Mouse (Mus musculus): Measurements from ENCODE around the gene Gm28047.

The Gm28047 gene

DNA sequence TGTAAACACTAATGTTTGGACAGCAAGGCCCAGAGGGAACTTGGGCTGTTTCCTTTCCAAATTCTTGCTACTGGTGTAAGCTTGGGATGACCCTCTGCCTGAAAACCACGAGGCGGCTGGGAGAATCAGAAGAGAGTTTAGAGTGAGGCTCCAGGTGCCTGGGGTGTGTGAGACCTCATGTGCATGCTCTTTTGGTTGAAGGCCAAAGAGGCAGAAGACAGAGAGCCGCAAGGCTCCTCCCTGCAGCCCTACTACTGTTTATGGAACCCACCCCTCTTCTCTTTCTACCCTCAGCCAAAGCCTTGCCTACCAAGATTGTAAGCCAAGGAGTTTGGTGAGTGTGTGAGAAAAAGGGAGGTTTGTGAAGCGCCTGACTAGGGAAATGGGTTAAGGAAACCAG, 109.1 kb downstream of the Gm28047 start:
- DNase-seq (ENCODE audit: low spot score), result no peak

DNA sequence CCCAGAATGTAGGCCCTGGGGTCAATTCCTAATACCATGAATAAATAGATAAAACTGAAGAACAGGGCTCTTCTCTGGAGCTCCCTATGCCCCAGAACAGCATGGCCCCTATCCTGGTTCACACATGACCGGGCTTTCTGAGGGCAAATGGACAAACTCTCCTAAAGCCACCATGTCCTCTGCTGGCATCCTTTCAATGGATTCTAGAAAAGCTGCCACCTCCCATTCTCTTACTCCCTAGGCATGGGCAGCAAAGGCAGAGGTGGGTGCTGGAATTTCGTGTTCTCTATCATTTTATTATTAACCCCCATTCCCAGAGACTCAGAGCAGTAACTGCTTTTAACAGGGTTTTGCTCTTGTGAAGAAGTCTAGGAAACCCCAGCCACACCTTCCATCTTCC, 109.6 kb downstream of the Gm28047 start:
- DNase-seq (ENCODE audit: low spot score), result no peak

DNA sequence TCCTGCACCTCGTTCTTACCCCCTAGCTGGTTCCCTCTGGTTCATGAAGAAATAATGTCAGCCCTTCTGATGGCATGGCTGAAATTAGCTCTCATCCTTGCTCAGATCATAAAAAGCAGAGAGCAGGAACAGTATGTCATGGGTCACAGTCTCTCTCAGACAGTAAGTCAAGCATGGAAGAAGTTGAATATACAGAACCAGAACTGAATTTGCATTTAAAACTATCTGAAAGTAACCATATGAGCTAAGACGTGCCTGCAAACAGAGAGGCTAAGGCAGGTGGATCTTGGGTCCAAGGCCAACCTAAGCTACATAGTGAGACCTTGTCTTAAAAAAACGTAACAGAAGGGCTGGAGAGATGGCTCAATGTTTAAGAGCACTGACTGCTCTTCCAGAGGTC, 111.9 kb downstream of the Gm28047 start:
- DNase-seq (ENCODE audit: low spot score), result no peak

DNA sequence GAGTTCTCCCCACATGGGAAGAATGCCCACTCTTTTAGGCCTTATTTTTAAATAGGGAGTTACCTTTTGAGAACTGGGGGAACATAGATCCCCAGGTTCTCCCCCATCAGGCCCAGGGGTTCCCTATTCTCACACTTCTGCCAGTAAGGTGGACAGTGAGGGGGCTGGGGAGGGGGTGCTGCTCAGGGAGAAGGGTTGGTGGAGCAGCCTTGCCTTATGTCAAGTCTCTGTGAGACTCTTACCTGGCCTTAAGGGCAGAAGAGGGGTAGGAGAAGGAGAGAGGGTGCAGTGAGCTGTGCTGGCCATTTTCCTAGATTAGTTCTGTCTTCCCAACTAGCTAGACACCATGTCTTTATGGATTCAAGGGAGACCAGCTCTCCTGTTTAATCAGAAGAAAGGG, 112.4 kb downstream of the Gm28047 start:
- no peak for DNase-seq (ENCODE audit: low spot score)

DNA sequence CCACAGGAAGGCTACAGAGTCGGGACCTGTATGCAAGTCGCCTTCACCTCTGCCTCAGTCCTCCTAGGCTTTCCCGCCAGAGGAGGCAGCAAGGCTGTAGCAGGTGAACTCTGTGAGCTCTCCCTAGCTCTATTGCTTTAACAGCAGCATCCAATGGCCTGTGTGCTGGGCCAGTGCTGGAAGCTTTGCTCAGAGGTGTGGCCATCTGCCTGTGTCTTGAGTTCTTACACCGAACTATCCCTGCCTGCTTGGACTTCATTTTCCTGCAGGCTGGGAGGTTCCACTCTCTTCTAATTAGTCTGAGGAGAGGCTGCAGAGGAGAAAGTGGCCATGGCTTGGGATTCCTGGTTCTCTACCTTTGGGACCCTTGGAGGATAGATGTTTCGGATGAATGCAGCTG, 112.9 kb downstream of the Gm28047 start:
- DNase-seq (ENCODE audit: low spot score), result no peak

DNA sequence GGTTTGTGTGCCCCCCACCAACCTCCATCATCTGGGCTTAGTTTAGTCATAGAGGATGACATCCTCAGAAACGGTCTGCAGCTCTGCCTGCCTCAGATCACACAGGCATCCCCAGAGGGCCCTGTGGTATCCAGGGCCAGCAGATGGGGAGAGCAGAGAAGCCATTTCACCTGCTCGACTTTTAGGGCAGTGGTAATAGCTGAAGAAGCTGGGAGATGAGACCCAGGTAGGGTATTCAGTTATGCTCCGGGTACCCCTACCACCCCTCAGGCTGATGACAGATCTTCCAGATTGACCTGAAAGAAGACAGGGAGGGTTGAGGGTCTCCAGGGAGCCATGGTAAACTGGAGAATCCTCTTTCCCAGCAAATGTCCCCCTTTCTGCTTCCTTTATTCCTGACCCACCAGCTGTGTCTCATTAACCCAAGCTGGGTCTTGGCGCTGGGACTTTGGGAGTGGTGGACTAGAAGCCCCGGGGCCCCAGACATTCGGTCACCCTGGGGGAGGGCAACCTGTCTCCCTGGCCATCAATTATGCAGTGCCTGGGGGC, 113.5 kb downstream of the Gm28047 start:
- DNase-seq (ENCODE audit: low spot score), result no peak

DNA sequence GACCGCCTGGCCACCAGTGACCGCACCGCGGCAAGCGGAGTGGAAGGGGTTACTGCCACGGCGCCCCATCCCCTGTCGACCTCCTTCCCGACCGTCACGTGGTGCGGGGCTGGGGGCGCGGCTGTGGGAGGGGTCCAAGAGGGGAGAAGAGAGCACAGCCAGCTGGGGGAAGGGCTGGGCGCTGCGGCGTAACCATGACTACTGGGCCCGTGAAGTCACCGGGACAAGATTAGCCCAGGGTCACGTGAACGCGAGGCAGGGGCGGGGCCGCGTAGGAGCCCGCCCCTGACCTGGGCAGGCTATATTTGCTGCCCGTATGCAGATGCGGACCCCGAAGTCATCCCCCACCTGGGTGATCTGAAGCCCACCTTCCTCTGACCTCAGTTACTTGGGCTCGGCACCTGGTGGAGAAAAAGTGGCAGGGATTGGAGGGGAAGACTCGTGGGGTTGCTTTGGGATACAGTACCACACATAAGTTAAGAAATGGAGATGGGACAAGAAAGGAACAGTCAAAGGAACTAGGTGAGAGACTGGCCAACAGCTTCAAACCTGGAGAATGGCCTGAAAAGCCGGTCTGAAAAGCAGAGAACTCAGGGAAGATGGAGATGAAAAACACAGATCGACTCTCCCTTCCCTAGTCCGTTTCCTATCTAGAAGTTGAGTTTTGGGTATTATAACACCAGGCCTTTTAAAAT, 114.1 kb downstream of the Gm28047 start:
- DNase-seq (ENCODE audit: low spot score), result peak; percentile 82

DNA sequence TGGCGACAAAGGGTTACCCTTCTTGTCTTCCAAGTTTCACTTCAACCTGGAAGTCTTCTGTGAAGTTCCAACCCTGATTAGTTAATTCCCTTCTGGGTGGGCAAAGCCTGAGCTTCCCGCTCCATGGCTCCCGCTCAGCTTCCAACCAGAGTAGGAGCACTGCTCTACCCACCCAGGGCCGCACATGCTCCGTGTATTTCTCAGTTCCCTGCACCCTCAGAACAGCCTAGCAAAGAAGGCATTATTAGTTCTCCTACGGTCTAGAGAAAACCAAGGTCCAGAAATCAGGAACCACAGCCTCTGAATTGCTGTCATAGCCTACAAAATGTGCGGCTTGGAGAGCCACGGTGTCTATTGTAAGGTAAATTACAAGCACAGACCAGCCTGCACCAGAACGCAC, 114.8 kb downstream of the Gm28047 start:
- no peak for DNase-seq (ENCODE audit: low spot score)

DNA sequence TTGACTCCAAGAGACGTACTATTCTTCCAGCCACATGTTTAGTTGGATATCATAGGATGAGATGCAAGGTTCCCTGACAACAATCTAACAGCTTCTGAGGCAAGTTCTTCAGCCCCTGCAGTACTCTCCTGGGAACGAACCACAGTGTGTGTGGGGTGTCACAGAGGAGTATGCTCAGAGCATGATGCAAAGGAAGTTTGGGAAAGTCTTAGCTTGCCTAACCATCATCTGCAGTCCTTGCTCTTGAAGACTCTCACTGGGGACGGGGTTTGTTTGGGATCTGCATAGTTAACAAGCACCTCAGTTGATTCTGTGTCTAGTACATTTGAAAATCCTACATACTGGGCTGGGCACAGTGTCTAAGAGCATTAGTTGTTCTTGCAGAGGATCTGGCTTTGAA, 116.5 kb downstream of the Gm28047 start:
- no peak for DNase-seq (ENCODE audit: low spot score)

DNA sequence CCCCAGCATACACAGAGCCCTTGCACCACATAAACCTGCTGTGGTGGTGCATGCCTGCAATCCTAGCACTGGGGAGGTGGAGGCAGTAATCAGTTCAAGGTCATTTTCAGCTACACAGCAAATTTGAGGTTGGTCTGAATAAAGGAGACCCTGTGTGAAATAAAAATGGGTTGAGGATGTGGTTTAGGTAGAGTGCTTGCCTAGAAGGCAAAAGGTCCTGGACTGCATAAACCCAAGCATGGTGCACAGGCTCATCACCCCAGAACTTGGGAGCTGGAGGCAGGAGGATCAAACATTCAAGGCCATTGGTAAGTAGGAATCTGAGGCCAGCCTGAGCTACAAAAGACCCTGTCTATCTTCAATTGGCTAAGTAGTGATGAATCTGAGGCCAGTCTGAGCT, 117.3 kb downstream of the Gm28047 start:
- DNase-seq (ENCODE audit: low spot score), result no peak

DNA sequence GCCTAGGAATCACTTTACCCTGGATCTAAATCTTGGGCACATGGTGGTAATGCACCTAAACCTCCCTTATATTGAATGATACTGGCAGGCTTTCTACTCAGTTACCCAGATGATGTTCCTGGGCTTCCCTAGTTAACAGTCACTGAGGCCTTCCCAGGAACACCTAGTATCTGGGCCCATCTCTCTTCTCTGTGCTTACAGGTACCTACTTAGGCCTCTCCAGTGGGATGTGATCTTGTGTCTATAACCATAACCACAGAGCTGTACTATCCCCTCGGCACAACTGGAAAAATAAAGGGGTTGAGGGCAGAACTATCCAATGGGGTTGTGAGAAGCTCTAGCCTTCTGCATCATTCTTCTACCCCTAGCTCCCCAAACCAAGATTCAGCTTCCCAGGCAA, 118.0 kb downstream of the Gm28047 start:
- DNase-seq (ENCODE audit: low spot score), result no peak

DNA sequence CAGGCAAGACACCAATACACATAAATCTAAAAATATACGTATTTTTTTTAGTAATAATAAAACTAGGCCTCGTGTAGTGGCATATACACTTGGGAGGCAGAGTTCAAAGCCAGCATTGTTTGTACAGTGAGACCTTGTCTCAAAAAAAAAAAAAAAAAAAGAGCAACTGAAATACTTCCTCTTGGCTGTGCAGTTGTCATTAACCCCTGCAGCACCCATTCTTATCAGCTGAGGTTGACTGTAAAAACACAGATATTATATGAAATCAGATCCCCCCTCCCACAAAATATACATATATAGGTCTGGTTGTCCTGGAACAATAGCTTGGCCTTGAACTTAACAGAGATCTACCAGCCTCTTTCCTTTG, 118.4 kb downstream of the Gm28047 start:
- no peak for DNase-seq (ENCODE audit: low spot score)

DNA sequence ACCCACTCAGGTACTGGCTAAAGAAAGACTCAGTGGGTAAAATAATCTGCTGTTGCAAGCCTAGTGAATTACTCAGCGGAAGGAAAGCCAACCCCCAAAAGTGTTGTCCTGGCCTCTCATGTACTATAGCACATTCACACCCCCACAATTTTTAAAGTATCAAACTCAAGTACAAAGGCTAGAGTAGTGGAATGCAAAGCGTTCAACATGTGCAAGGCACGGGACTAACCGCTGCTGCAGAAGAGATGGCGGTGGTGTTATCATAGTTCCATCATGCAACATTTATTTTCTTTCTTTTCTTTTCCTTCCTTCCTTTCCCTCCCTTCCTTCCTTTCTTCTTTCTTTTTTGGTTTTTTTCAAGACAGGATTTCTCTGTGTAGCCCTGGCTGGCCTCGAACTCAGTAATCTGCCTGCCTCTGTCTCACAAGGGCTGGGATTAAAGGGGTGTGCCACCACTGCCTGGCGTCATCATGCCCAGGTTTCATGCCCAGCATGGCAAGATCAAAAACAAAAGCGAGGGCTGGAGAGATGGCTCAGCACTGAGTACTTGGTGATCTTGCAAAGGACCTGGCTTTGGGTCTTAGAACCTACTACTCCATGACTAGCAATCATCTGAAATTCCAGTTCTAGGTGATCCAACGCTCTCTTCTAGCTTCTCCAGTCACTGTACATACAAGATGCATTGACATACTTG, 119.0 kb downstream of the Gm28047 start:
- no peak for DNase-seq (ENCODE audit: low spot score)

DNA sequence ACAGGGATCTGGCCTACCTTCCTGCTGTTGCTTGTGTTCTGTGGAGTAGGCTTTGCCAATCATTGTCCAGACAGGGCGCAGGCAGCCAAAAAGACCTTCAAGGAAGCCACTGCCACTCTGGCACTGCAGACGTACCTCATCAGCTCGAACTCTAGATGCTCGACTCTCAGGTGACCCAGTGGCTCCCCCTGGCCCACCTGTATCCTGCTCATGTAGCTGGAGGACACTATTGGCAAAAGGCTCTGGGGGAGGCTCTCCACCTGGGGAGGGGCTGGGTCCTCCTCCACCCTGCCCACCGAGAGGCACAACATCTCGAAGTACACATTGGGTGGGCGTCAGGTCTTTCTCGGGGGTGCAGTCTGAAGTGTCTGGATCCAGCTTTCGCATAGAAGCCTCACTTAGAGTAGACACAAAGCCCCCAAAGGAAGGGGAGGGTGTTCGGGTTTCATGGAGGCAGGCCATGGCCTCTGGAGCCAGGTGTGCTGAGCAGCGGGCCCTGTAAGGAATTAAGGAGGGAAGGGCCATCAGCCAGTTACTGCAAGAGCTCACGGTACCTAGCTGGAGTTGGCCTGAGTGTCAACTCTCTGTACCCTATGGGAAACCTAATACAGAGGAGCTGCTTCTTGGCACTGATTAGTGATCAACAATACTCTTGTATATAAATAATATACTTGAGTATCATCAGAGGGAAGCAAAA, 119.6 kb downstream of the Gm28047 start:
- no peak for DNase-seq (ENCODE audit: low spot score)

DNA sequence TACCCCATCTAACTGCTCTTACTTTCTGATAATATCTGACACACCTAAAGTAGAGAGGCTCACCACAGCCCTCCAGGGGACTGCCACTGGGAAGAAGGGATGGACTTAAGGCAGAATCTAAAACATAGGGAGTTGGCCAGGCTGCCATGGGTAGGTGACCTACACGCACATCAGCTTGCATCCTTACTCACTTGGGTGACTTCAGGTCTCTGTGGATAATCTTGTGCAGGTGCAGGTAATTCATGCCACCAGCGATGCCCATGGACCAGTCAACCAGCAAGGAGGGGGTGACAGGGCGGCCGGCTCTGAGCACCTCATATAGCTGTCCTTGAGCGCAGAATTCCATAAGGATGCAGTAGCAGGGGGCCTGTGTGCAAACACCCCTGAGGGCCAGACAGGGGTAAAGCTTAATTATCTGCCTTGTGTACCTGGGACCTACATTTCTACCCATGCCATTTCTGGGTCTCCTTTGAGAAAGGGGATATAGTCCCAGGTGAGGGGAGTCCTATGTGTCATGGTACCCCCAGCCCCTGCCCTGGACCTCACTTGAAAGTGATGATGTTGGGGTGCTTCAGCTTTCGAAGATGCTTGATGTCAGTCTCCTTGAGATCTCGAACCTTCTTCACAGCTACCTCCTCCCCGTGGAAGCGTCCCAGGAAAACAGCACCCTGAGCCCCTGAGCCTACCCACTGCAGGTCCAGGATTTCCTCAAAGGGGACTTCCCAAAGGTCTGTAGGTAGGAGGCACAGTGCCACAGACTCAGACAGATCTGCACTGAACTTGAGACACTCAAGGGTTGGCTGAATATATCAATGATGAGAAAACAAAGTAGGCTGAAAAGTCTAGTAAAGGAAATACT, 120.7 kb downstream of the Gm28047 start:
- DNase-seq (ENCODE audit: low spot score), result no peak

DNA sequence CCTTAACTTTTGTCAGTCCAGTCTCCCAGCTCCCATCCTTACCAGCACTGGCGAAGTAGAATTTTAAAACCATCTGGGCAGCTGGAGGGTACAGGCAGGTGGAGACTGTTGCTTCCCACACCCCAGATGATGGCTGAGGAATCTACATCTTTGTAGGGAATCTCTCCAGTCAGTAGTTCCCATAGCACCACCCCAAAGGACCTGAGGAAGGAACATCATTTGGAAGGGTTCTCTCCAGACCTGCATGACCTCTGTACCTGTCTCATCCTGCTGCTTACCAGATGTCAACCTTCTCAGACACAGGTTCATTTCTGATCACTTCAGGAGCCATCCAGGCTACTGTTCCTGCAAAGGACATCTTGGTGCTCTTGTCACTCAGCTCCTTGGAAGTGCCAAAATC, 121.4 kb downstream of the Gm28047 start, which contains the start of gene Gm10337:
Gene Gm10337 (plus strand): TSS at position 276 of the 400 bp plus-strand sequence.
- DNase-seq (ENCODE audit: low spot score), result no peak

DNA sequence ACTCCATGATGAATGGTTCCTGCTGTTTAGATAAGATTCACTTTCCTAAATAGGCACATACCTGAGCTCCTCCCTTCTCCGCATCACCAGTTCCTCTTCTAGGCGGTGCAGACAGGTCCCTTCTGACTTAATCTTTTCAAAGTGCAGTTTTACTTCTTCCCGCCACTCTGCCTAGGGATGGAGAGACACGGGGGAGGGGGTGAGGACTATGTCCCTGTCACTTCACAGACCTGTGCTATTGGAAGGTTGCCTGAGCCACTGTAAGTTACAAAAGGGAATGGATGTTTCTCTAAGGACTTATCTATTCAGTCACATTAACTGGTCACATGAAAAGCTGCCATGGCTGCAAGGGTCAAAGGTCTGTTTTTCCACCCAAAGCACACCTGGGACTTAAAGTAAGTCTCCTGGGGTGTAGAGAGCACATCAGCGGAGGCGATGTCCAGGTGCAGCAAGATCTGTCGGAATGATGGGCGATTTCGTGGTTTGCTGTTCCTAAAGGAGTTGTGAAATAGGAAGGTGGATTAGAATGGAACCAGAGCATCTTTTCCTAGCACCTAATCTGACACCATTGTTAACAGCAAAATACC, 122.5 kb downstream of the Gm28047 start:
- DNase-seq (ENCODE audit: low spot score), result no peak

DNA sequence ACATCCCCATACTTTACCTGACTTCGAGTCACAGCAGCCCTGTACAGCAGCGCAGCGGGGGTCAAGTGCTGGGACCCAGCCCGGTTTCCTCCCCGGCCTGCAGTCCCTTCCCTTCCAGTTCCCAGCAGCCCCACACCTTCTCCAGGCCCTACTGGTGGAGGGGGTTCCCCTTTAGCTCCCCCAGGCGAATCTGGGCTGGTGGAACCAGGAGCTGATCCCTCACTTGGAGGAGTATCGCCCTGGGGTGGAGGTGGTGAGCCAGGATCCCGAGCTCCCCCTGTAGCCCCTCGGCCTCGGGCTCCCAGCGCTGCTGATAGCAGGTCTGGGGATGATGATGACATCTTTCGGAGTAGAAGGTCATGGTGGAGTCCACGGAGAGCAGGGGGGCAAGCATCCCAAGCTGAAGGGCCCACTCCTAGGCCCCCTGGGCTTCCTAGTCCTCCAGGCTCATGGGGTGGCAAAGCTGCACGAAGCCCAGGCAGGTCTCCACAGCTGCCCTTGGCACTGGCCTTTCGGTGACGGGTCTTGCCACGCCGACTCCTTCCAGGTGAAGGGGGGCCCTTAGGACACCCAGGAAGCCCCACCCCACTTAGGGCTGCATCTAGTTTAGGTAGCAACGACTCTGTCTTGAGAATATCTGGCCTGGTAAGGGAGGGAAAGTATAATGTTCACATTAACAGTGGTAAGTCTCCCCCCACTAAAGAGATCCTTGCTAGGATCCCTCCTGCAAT, 123.6 kb downstream of the Gm28047 start:
- no peak for DNase-seq (ENCODE audit: low spot score)

DNA sequence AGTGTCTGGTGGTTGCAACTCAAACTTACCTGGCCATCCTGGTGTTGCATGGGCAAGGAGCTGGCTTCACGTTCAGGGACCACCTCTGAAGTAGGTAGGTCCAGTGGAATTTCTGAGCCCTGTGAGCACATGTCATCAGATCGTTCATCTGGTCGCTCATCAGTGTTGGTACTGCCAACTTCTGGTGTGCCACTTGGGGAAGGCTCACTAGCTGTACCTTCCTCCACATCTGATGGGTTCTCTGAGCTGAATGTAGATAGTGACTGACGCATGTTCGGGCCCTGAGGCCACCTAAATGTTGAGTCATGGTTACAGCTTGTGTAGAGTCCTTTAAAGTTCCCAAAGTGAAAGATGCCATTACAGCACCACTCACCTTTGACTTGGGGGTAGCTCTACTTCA, 124.4 kb downstream of the Gm28047 start:
- DNase-seq (ENCODE audit: low spot score), result no peak

DNA sequence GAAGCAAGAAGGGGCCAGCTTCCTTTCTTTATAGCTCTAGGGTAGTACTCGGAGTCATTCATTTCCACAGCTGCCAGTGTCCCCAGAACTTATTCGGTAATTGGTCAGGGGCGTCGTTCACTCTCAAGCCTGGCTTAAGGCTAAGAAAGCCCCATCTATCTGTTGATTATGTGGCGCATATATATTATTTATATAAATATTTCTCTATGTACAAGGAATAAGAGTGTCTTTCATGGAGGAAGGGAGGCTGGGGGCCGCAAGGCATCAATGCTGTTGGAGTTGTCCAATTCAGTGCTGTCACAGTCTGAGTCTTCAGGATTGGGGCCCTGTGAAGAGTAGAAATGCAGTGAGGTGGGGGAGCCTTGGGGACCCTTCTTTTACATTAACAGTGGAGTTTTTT, 125.0 kb downstream of the Gm28047 start:
- no peak for DNase-seq (ENCODE audit: low spot score)

DNA sequence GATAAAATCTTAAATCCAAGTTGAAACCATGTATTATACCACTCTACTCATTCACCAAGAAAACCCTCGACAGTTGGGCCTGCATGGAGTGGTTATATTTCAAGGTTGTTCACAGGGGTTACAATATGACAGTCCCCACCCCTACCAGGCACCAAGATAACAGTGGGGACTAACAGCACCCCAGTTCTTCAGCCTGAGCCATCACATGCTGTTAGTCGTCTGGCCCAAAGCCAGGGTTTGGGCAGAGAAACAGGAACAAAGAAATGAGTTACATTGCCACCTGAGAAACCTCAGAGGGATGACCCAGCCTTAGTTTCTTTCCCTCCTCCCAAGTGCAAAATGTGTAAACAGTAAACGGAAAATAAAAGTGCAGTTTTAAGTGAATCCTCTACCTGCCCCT, 125.5 kb downstream of the Gm28047 start:
- DNase-seq (ENCODE audit: low spot score), result no peak

All from ovary, adult 18-20 months (tissue).